Mouse (Mus musculus) heart, postnatal 36 days (tissue): ENCODE measurements at regions not wholly inside any gene's neighbourhood (a gene's known extent, or its start where the extent isn't known, plus 50 kb on each side); places are given as distances from the start of the nearest gene placed in this dataset.
"Not testable (repeated sequence)": the region's sequence is repeated elsewhere in the genome, so short reads cannot be mapped to it uniquely, and the experiment has no call there.

Experiments
- DNase-seq, 2 experiments: peaks; one replicate each; pipeline ENCODE4 v3.0.0; 2021 to 2022
- intact Hi-C: fragments of 180-260 bp; cut with DNase I; formaldehyde crosslinking; loops from one replicate; pipeline ENCODE4 v1.15.1; 2025

DNA sequence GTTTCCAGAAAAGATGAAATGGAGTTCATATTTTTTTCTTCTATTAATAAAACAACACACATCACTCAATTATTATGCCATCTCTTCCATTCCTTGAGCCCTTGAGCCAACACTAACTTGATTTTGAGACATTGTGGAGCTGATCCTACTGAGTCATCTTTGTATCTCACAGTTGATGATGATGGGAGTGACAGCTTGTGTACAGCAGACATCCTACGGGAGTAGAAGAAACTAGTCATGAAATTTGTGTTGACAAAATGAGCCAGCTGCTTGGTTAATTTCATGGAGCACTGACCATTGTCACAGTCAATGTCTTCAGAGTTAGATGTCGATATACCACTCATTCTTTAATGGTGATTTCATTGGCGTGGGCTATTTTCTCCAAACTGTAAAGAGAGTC is 912.6 kb downstream of the Defb40 start:
- DNase-seq: no peak
- intact Hi-C loops: no loop called here

DNA sequence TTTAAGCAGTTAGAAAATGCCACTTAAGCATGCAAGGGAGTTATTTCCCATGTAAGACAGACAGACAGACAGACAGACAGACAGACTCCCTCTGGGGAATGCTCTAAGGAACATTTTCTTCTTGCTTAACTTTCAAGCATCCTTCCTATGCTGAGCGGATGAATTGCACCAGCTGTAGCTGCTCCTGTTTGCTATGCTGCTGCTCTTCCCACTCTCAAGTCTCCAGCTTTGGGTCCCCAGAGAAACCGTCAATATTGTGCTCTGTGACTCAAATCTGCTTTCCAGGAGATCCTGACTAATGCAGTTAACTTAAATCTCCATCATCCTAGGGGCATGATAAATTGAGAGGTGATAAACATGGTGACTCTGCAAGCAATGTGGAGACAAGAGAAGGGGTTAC is 918.5 kb downstream of the Defb40 start:
- no peak for DNase-seq
- intact Hi-C loops: loop anchor here (5.0 kb wide), 1 partner anchor 288 kb away; no protein-coding TSS in a partner anchor

DNA sequence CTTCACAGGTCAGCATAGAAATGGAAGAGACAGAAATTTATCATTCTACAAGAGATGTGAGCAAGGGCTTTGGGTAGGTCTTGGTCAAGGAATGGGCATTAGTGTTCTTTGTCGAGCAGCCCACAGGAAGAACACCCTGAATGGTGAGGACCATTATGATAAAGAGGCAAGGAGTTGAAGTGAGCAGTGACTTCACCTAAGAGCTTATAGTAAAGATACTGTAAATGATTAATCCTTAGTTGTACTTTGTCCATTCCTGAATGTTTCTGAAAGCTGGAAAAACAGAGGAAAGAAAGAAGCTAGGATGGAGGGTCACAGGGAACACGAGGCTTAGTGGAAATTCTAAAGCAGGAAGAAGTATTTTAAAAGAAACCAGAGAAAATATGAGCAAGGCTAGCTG is 956.9 kb downstream of the Defb40 start:
- no peak for DNase-seq
- intact Hi-C loops: no loop called here

DNA sequence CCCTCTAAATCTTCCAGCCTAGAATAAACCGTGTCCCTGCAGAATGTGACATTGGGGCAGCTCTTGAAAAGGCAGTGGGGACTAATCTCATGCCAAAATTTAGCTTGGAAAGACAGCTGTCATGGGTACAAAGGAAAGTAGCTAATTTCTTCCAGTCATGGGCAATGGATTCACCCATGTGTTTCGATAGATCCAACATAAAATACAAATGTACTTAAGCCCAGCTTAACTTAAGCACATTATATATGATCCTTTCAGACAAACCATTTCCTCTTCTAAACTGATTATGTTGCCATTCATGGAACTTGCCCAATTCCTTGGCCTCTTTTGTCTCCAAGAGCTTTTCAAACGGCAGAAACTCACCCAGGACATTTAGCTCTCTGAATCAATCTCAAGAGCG is 970.5 kb downstream of the Defb40 start:
- intact Hi-C loops: no loop called here
- no peak for DNase-seq

DNA sequence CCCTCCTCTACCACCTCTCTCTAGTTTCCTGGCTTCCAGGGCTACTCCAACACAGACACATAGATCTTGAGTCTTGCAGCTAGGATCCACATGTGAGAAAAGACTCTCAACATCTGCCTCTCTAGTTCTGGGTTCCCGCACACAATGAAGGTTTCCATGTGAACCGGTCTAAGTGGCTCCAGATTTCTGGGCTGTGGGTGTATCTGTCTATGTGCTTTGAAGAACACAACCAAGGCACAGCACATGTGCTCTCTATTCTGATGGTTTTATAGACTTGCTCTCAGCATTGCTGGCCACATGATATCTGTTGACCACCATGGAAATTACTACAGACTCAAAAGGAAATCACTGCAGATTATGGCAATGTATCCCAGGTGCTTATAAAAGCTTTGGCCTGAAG is 972.4 kb downstream of the Defb40 start:
- intact Hi-C loops: no loop called here
- DNase-seq: no peak

DNA sequence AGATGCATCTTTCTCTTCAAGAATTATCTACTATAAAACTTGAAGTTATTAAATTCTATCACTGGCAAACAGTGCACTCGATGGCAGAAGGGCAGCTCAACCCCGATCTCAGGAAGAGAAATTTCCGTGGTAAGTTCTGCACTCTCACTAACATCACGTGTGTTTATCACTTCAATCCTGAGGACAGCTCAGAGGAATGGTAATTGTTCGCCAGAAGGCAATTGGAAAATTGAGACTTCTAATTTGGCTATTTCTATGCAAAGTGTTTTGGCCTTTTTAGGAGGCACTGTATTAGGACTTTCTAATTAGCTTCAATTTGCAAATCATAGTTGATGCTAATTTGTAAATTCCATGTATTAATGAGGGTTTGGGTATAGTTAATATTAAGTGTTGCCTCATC is 977.3 kb downstream of the Defb40 start:
- intact Hi-C loops: no loop called here
- DNase-seq: no peak

DNA sequence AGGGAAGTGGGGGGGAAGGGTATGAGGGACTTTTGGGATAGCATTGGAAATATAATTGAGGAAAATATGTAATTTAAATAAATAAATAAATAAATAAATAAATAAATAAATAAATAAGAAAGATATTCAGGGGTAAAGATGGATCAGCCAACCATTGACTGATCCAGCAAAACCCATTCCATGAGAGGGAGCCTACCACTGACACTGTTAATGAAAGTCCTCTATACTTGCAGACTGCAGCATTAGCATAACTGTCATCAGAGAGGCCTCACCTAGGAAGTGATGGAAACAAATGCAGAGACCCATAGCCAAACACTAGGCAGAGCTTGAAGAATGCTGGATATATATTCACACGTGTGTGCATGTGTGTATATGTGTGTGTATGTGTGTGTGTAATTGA is 993.3 kb downstream of the Defb40 start:
- DNase-seq: no peak
- intact Hi-C loops: no loop called here

DNA sequence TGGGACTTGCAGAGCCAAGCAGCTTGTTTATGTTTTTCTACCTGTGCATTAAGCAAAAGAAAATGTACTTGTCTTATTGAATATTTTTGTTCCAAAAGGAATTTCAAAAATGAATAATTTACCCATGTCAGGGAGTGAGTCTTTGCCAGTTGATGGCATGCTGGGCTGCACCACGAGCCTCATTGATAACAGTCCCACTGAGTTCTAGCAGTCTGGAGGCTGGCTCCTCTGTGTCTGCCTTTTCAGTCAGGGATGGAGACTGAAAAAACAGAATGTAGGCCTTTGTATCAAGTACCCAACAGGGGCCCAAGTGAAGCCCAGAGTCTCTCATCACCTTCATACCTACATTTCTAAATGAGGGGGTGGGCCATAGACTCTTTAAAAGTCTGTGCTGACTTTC is 1029.2 kb downstream of the Defb40 start:
- intact Hi-C loops: no loop called here
- DNase-seq: no peak

DNA sequence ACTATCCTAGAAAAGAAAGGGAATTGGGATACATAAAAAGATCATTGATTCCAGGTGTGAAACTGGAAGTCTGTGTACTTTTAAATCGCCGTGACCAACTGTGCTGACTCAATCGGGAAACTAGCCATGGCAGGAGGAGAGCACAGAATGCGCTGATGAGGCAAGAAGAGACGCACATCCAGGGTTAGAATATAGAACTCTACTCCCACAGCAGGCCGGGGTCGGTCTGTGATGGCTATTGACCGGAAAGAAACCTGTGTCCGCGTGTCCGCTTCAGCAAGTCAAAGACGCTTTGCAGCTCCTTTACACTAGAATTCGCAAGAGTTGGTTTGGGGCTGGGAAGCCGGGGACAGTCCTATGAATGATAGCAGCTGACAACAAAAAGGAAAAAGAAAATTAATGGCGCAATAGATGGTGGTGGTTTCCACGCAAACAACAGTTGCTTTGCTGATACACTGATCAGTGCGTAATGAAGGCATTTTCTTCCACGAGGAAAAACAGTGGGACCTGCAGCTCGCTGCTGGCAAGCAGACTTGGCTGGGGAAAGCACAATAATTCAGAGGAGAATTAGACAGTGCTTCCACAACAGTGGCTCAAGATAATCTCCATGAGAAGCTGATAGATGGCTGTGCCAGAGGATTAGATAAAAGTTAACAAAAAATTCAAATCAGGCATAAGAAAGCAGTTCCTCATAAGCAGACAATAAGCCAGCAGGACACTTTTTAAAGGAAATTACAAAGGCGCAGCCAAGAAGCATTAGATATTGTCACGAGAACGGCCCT is 1029.8 kb downstream of the Defb40 start:
- intact Hi-C loops: no loop called here
- DNase-seq: no peak

DNA sequence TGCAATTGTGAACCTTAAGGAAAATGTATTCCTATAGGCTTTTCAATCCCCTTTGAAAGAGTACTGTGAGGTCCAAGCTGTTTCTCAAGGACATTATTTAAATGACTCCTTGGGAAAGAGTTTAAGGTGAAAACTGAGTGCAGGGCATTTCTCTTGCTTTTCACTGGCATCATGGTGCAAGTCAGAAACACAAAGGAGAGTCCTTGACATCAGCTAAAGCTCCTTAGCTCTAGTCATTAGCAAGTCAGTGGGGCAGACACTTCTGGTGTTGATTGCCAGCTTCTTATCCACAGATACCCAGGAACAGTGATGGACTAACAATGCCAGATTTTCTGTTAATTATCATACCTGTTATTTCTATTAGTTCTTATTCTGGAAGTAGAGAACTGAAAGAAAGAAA is 1043.4 kb downstream of the Defb40 start:
- intact Hi-C loops: no loop called here
- no peak for DNase-seq

DNA sequence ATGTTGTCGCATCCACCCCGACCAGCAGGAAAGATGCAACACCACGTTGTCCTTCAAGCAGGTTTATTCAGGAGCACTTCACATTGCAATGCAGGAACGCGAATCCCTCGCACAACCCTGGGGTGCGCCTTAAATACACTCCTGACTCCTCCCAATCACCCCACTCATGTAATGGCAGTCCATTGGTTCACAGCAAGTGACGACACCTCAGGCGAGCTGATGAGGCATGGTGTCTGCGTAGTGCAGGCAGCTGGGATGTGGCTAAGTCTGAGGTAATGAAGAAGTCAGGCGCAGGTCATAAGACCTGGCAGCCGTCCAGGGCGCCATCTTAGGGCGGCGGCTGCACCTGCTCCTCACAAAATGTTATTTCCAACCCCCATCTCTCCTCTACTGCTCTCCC is 1068.7 kb downstream of the Defb40 start:
- no peak for DNase-seq
- intact Hi-C loops: no loop called here

DNA sequence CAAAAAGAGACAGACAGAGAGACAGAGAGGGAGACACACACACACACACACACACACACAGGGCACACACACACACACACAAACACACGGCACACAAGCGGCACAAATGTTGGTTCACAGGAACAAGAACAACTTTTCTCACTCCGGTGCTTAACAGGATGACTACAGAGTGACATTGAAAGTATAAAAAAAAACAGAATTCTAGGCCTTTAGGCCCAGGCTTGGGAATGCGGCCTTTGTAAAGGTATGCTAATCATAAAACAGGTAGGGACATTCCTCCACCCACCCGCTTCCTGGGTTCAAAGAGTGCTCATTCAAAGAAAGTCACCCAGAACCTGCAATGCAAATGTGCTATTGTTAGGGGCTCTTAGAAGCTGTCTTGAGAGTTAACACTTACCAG is 1089.5 kb downstream of the Defb40 start:
- DNase-seq, intact Hi-C loops: not testable (repeated sequence)

DNA sequence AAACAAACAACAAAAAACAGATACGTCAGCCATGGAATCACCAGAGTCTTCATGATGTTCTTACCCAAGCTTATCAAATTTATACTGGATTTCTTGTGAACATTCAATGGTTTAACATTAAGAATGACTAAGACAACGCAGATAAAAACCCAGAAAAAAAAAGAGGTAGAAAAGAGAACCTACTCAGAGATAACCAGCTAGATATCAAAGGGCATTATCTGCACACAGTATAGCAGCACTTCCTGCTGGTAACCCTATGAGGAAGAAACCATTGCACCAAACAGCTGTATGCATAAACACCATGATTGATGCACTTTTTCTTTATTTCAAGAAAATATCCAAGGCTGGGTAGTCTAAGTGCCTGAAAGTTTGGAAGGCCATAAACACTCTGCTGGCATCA is 1114.7 kb downstream of the Defb40 start:
- intact Hi-C loops: no loop called here
- no peak for DNase-seq
